Mouse (Mus musculus) brown adipose tissue, adult 24 weeks (tissue): ENCODE measurements at regions not wholly inside any gene's neighbourhood (a gene's known extent, or its start where the extent isn't known, plus 50 kb on each side); places are given as distances from the start of the nearest gene placed in this dataset.
A peak's percentile ranks its signal among the peaks of the same experiment; 100 is the strongest.

Source experiments
- H3K27ac ChIP-seq: fragments of 200-500 bp; replicated peaks from 2 replicates; pipeline ENCODE4 v1.5.1; 2012; ENCODE audit warnings: low read depth, mild to moderate bottlenecking, low read length
- H3K4me1 ChIP-seq: fragments of 200-500 bp; 2 replicates; pipeline ENCODE4 v1.6.1; 2012; ENCODE audit warnings: low read length, mixed read lengths; ENCODE audit not compliant: control insufficient read depth, insufficient read depth, insufficient read length
- H3K4me3 ChIP-seq: fragments of 200-500 bp; 2 replicates; pipeline ENCODE4 v1.5.1; 2012; ENCODE audit warnings: low read depth, mild to moderate bottlenecking, low read length, moderate library complexity; ENCODE audit not compliant: insufficient read depth

GRCm38 (mm10) chr13:28724300-28724699 is 229.2 kb downstream of the Sox4 start:
- no peak overlapping the region for H3K4me3 ChIP-seq
- H3K27ac ChIP-seq: no peak overlapping the region
- H3K4me1 ChIP-seq: peaks cover 17% of the 10 kb centered on the region

- peaks cover 20% of the 10 kb centered on the region for H3K4me1 ChIP-seq
- H3K27ac ChIP-seq: no peak overlapping the region
- no peak overlapping the region for H3K4me3 ChIP-seq
Observed at GRCm38 (mm10) chr13:28722074-28722473, 231.4 kb downstream of the Sox4 start.

GRCm38 (mm10) chr13:28721548-28721981 is 231.9 kb downstream of the Sox4 start:
- H3K4me3 ChIP-seq: no peak overlapping the region
- no peak overlapping the region for H3K27ac ChIP-seq

GRCm38 (mm10) chr13:28720639-28721239 is 232.8 kb downstream of the Sox4 start:
- H3K4me3 ChIP-seq: no peak overlapping the region
- H3K27ac ChIP-seq: no peak overlapping the region
- H3K4me1 ChIP-seq: peaks cover 20% of the 10 kb centered on the region

More at GRCm38 (mm10) chr13:28721548-28721981, 231.9 kb downstream of the Sox4 start:
- peaks cover 20% of the 10 kb centered on the region for H3K4me1 ChIP-seq

GRCm38 (mm10) chr13:28720169-28720568 is 233.3 kb downstream of the Sox4 start:
- Histone ChIP-seq H3K27ac (no peak overlapping the region), H3K4me3 (no peak overlapping the region), H3K4me1 (peaks cover 20% of the 10 kb centered on the region)

GRCm38 (mm10) chr13:28718868-28719265 is 234.6 kb downstream of the Sox4 start:
- no peak overlapping the region for H3K27ac ChIP-seq
- no peak overlapping the region for H3K4me3 ChIP-seq
- H3K4me1 ChIP-seq: peaks cover 20% of the 10 kb centered on the region

GRCm38 (mm10) chr13:28718169-28718867 is 235.2 kb downstream of the Sox4 start:
- Histone ChIP-seq H3K27ac (0 out of 2 replicates have a peak overlapping the region, but pooled peaks have one; percentile 6), H3K4me3 (no peak overlapping the region), H3K4me1 (peaks cover 20% of the 10 kb centered on the region)

- H3K27ac ChIP-seq: no peak overlapping the region
- H3K4me1 ChIP-seq: peaks cover 20% of the 10 kb centered on the region
Observed at GRCm38 (mm10) chr13:28717404-28717803, 236.1 kb downstream of the Sox4 start.

GRCm38 (mm10) chr13:28709966-28710365 is 243.5 kb downstream of the Sox4 start:
- Histone ChIP-seq H3K27ac (no peak overlapping the region), H3K4me1 (no peaks in the 10 kb centered on the region), H3K4me3 (no peak overlapping the region)

More at GRCm38 (mm10) chr13:28717404-28717803, 236.1 kb downstream of the Sox4 start:
- no peak overlapping the region for H3K4me3 ChIP-seq

GRCm38 (mm10) chr13:28701309-28701708 is 252.2 kb downstream of the Sox4 start:
- H3K4me1 ChIP-seq: no peaks in the 10 kb centered on the region
- no peak overlapping the region for H3K4me3 ChIP-seq
- H3K27ac ChIP-seq: no peak overlapping the region

GRCm38 (mm10) chr13:28700081-28700480 is 253.4 kb downstream of the Sox4 start:
- no peak overlapping the region for H3K4me3 ChIP-seq
- no peak overlapping the region for H3K27ac ChIP-seq
- peaks cover 2% of the 10 kb centered on the region; the same call in 1 of the 2 replicates for H3K4me1 ChIP-seq

- H3K27ac ChIP-seq: no peak overlapping the region
- H3K4me3 ChIP-seq: no peak overlapping the region
Observed at GRCm38 (mm10) chr13:28699490-28700032, 254.0 kb downstream of the Sox4 start.

GRCm38 (mm10) chr13:28697796-28698678 is 255.5 kb downstream of the Sox4 start:
- H3K27ac ChIP-seq: no peak overlapping the region
- H3K4me3 ChIP-seq: no peak overlapping the region
- peaks cover 2% of the 10 kb centered on the region; the same call in 1 of the 2 replicates for H3K4me1 ChIP-seq

More at GRCm38 (mm10) chr13:28699490-28700032, 254.0 kb downstream of the Sox4 start:
- peaks cover 2% of the 10 kb centered on the region; the same call in 1 of the 2 replicates for H3K4me1 ChIP-seq

- H3K27ac ChIP-seq: no peak overlapping the region
- H3K4me3 ChIP-seq: no peak overlapping the region
- H3K4me1 ChIP-seq: peaks cover 2% of the 10 kb centered on the region; the same call in 1 of the 2 replicates
Observed at GRCm38 (mm10) chr13:28693078-28693477, 260.4 kb downstream of the Sox4 start.

- peaks cover 2% of the 10 kb centered on the region; the same call in 1 of the 2 replicates for H3K4me1 ChIP-seq
- no peak overlapping the region for H3K27ac ChIP-seq
- no peak overlapping the region for H3K4me3 ChIP-seq
Observed at GRCm38 (mm10) chr13:28692587-28692986, 260.9 kb downstream of the Sox4 start.
